8 mouse cellular contexts compared by ENCODE assay signal in the genomic region with DNA sequence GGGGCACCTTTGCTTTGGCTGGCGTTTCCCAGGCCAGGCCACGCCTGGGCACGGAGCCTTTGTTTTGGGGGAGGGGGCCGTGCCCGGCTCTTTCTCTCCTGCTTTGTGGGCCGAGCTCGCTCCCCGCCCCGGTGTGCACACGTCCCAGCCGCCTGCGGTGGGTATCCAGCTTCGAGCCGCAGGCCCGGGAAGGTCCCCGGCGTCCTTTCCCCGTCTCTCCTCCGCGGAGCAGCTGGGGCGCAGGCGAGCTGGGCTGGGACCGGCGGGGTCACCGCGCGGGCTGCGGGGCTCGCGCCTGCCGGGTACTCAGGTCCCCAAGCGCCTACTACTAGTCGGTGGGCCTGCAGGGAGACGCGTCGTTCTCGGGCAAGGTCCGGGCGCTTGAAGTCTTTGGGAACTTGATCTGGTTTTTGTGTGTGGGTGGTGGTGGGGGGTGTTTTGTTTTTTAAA. TPM values are rescaled to one million over a fixed set of nuclear protein-coding genes. Genes with fewer than 3 reads are reported as not detected.
A peak's percentile ranks its signal among the peaks of the same experiment; 100 is the strongest.
DNase-seq lines count a peak whose midpoint lies in the region; ATAC-seq and TF ChIP-seq lines count a peak whose summit lies in the region.

No protein-coding gene starts in this region.

- H3K4me2 ChIP-seq in heart, embryonic 15.5 days, result peak overlapping the region; percentile 71

- no peak for TF ChIP-seq POLR2A in MEL (IDR thresholded peaks at IDR 0.05; ENCODE audit: control insufficient read depth in 1 of 2, insufficient read depth in 1 of 2, low read depth in 1 of 2, low read length in 2 of 2, poor library complexity in 1 of 2)

- no peak for DNase-seq in heart, adult 9 months (ENCODE audit: low spot score in 2 of 2)
- DNase-seq in MEL (ENCODE audit: low read depth, low spot score), result no peak
- DNase-seq in hindbrain, embryonic 10.5 days (ENCODE audit: low spot score), result no peak
- no peak for DNase-seq in right cerebral cortex, postnatal 4 days
- no peak for DNase-seq in urinary bladder, adult 2 months (ENCODE audit: low spot score)
- DNase-seq in right cerebral cortex, postnatal 10 days (ENCODE audit: low spot score in 2 of 2), result no peak

- peak overlapping the region; percentile 92 for H3K27ac ChIP-seq in heart, embryonic 15.5 days
- H3K27ac ChIP-seq in MEL (ENCODE audit: control insufficient read depth, low read depth, low read length), result peak overlapping the region; percentile 72
- peak overlapping the region; percentile 99 for H3K27ac ChIP-seq in hindbrain, embryonic 10.5 days

- peaks cover 15% of the 10 kb centered on the region for H3K36me3 ChIP-seq in heart, embryonic 15.5 days
- peaks cover 0 to 12% of the 10 kb centered on the region in 2 experiments; a peak in 3 of 4 replicates for H3K36me3 ChIP-seq in MEL (ENCODE audit: control insufficient read depth in 1 of 2, insufficient read depth in 2 of 2, low read length in 2 of 2)
- peaks cover 30% of the 10 kb centered on the region for H3K36me3 ChIP-seq in hindbrain, embryonic 10.5 days

- ATAC-seq in heart, embryonic 15.5 days (replicated peaks; ENCODE audit: insufficient number of reproducible peaks, insufficient read depth, low FRiP score, low read depth), result peak; percentile 73
- peak; percentile 17 for ATAC-seq in megakaryocyte progenitor cell, adult 5-6 weeks (replicated peaks; ENCODE audit: poor library complexity)

- H3K79me2 ChIP-seq in MEL (ENCODE audit: control insufficient read depth, insufficient read depth, low read length, poor library complexity), result peaks cover 30% of the 10 kb centered on the region

- TF ChIP-seq RAD21 in MEL (IDR thresholded peaks at IDR 0.05; ENCODE audit: low read depth, low read length), result no peak

- H3K9ac ChIP-seq in heart, embryonic 15.5 days, result peak overlapping the region; percentile 94
- peak overlapping the region; percentile 90 for H3K9ac ChIP-seq in MEL (ENCODE audit: control insufficient read depth, low read depth, low read length, poor library complexity, severe bottlenecking)

- TF ChIP-seq CTCF in MEL (IDR thresholded peaks at IDR 0.05 in 2 of 3, conservative IDR thresholded peaks at IDR 0.05 in 1 of 3; ENCODE audit: control insufficient read depth in 1 of 3, insufficient read depth in 1 of 3, low read depth in 2 of 3, low read length in 3 of 3, poor library complexity in 1 of 3, severe bottlenecking in 1 of 3), result no peak

- peaks cover 9% of the 10 kb centered on the region; the same call in 1 of the 2 replicates for H3K27me3 ChIP-seq in heart, embryonic 15.5 days
- no peaks in the 10 kb centered on the region for H3K27me3 ChIP-seq in MEL (ENCODE audit: control insufficient read depth in 1 of 2, insufficient read depth in 2 of 2, low read length in 2 of 2)
- H3K27me3 ChIP-seq in hindbrain, embryonic 10.5 days (ENCODE audit: insufficient read depth, poor library complexity, severe bottlenecking), result peaks cover 28% of the 10 kb centered on the region

- peaks cover 14% of the 10 kb centered on the region for H3K4me1 ChIP-seq in heart, embryonic 15.5 days (replicated peaks)
- 0 out of 4 replicates have a peak, but pooled peaks cover 0 to 6% of the 10 kb centered on the region in 2 experiments for H3K4me1 ChIP-seq in MEL (ENCODE audit: control insufficient read depth in 1 of 2, insufficient read depth in 2 of 2, low read length in 2 of 2)
- peaks cover 21% of the 10 kb centered on the region for H3K4me1 ChIP-seq in hindbrain, embryonic 10.5 days (replicated peaks)

- TF ChIP-seq EP300 in MEL (IDR thresholded peaks at IDR 0.05; ENCODE audit: low read depth in 1 of 2, low read length in 2 of 2), result no peak

- H3K9me3 ChIP-seq in heart, embryonic 15.5 days (replicated peaks), result no peaks in the 10 kb centered on the region
- H3K9me3 ChIP-seq in MEL (replicated peaks; ENCODE audit: insufficient read depth, low read length), result no peaks in the 10 kb centered on the region
- H3K9me3 ChIP-seq in hindbrain, embryonic 10.5 days, result no peaks in the 10 kb centered on the region

- WGBS in heart, embryonic 15.5 days, result under 1% methylated on average over 36 of the region's 39 CpGs
- under 1% methylated on average over 39 of the region's 39 CpGs for WGBS in hindbrain, embryonic 10.5 days

- H3K4me3 ChIP-seq in heart, embryonic 15.5 days, result peak overlapping the region; percentile 93
- H3K4me3 ChIP-seq in MEL (ENCODE audit: control insufficient read depth in 1 of 2, insufficient read depth in 1 of 2, low read depth in 2 of 2, low read length in 2 of 2), result peak overlapping the region; percentile 66 to 95
- H3K4me3 ChIP-seq in hindbrain, embryonic 10.5 days, result peak overlapping the region; percentile 96

TF ChIP-seq in MEL, 35 proteins besides CTCF, POLR2A, EP300 and RAD21 (continues in another document):
- TF ChIP-seq HCFC1 (IDR thresholded peaks at IDR 0.05; ENCODE audit: low read depth, low read length) (no peak), NRF1 (IDR thresholded peaks at IDR 0.05; ENCODE audit: insufficient read depth, low read depth, low read length, poor library complexity, severe bottlenecking) (no peak), MAX (IDR thresholded peaks at IDR 0.05; ENCODE audit: low read length) (no peak), MXI1 (IDR thresholded peaks at IDR 0.05; ENCODE audit: low read depth, low read length) (peak; percentile 41; the same call in 1 of the 2 replicates), POLR2AphosphoS2 (IDR thresholded peaks at IDR 0.05; ENCODE audit: low read length) (no peak), GATA1 (IDR thresholded peaks at IDR 0.05; ENCODE audit: low read depth, low read length) (no peak), ELF1 (IDR thresholded peaks at IDR 0.05; ENCODE audit: low read depth, low read length) (no peak), TCF12 (IDR thresholded peaks at IDR 0.05; ENCODE audit: low read depth, low read length) (no peak), CHD2 (IDR thresholded peaks at IDR 0.05; ENCODE audit: low read length) (no peak), KAT2A (conservative IDR thresholded peaks at IDR 0.05; ENCODE audit: low read depth, low read length) (no peak), UBTF (IDR thresholded peaks at IDR 0.05; ENCODE audit: borderline replicate concordance, insufficient read depth, low read depth, low read length) (no peak), MAFK (IDR thresholded peaks at IDR 0.05; ENCODE audit: borderline replicate concordance, low read depth, low read length) (no peak), MAZ (IDR thresholded peaks at IDR 0.05; ENCODE audit: low read depth, low read length) (0 out of 2 replicates have a peak, but pooled peaks have one; percentile 10)

RNA-seq across cellular contexts. Expression of a gene that starts 0.4 kb away (rescaled TPM):
- 48.7 and 57.5 TPM in 2 replicates for polyA plus RNA-seq in heart, embryonic 15.5 days (2015; fragmentation: Nextera tagmentation; extraction: Ambion mirVana)
- total RNA-seq in MEL (2012; rRNA removed), result 50.0 and 56.0 TPM in 2 replicates
- polyA plus RNA-seq in MEL (2012; ENCODE audit: insufficient read depth in 1 of 2, insufficient read length in 2 of 2, low read depth in 1 of 2, low replicate concordance in 2 of 2, missing spikeins in 1 of 2), result 10 to 100 TPM in 1 of 2 experiments, not detected in 1; 55.0 TPM
- polyA plus RNA-seq in hindbrain, embryonic 10.5 days (2016; fragmentation: Nextera tagmentation; extraction: Ambion mirVana), result 143 and 159 TPM in 2 replicates
- total RNA-seq in megakaryocyte progenitor cell, adult 5-6 weeks (2015), result 16.3 and 17.1 TPM in 2 replicates
- total RNA-seq in megakaryocyte progenitor cell, adult 5-6 weeks (2017), result 61.3 and 64.3 TPM in 2 replicates
- 68.7 and 73.4 TPM in 2 replicates for polyA plus RNA-seq in urinary bladder, adult 2 months (2012; rRNA removed)

RNA-seq across cellular contexts. Expression of a gene that starts 7.2 kb away (rescaled TPM):
- 2.7 and 3.1 TPM in 2 replicates for polyA plus RNA-seq in heart, embryonic 15.5 days (2015; fragmentation: Nextera tagmentation; extraction: Ambion mirVana)
- 0.49 and 0.50 TPM in 2 replicates for total RNA-seq in MEL (2012; rRNA removed)
- polyA plus RNA-seq in MEL (2012; ENCODE audit: insufficient read depth in 1 of 2, insufficient read length in 2 of 2, low read depth in 1 of 2, low replicate concordance in 2 of 2, missing spikeins in 1 of 2), result 1 to 10 TPM in 1 of 2 experiments, not detected in 1; 1.4 TPM
- polyA plus RNA-seq in hindbrain, embryonic 10.5 days (2016; fragmentation: Nextera tagmentation; extraction: Ambion mirVana), result 9.7 and 10.1 TPM in 2 replicates
- total RNA-seq in megakaryocyte progenitor cell, adult 5-6 weeks (2015), result 0.42 and 0.67 TPM in 2 replicates
- total RNA-seq in megakaryocyte progenitor cell, adult 5-6 weeks (2017), result 1.9 and 3.8 TPM in 2 replicates
- 5.4 and 8.4 TPM in 2 replicates for polyA plus RNA-seq in urinary bladder, adult 2 months (2012; rRNA removed)

RNA-seq across cellular contexts. Expression of a gene that starts 22.8 kb away (rescaled TPM):
- 1.00 and 5.3 TPM in 2 replicates for polyA plus RNA-seq in heart, embryonic 15.5 days (2015; fragmentation: Nextera tagmentation; extraction: Ambion mirVana)
- 31.0 and 31.5 TPM in 2 replicates for total RNA-seq in MEL (2012; rRNA removed)
- 10 to 100 TPM in 1 of 2 experiments, not detected in 1; 41.2 TPM for polyA plus RNA-seq in MEL (2012; ENCODE audit: insufficient read depth in 1 of 2, insufficient read length in 2 of 2, low read depth in 1 of 2, low replicate concordance in 2 of 2, missing spikeins in 1 of 2)
- 0.82 and 0.98 TPM in 2 replicates for polyA plus RNA-seq in hindbrain, embryonic 10.5 days (2016; fragmentation: Nextera tagmentation; extraction: Ambion mirVana)
- 30.2 and 31.7 TPM in 2 replicates for total RNA-seq in megakaryocyte progenitor cell, adult 5-6 weeks (2015)
- 68.0 and 70.5 TPM in 2 replicates for total RNA-seq in megakaryocyte progenitor cell, adult 5-6 weeks (2017)
- polyA plus RNA-seq in urinary bladder, adult 2 months (2012; rRNA removed), result 4.2 and 5.0 TPM in 2 replicates

RNA-seq across cellular contexts. Expression of a gene that starts 25.8 kb away (rescaled TPM):
- 63.5 and 66.2 TPM in 2 replicates for polyA plus RNA-seq in heart, embryonic 15.5 days (2015; fragmentation: Nextera tagmentation; extraction: Ambion mirVana)
- 0.31 and 0.42 TPM in 2 replicates for total RNA-seq in MEL (2012; rRNA removed)
- polyA plus RNA-seq in MEL (2012; ENCODE audit: insufficient read depth in 1 of 2, insufficient read length in 2 of 2, low read depth in 1 of 2, low replicate concordance in 2 of 2, missing spikeins in 1 of 2), result 1 to 10 TPM in 1 of 2 experiments, not detected in 1; 1.8 TPM
- 22.2 and 28.7 TPM in 2 replicates for polyA plus RNA-seq in hindbrain, embryonic 10.5 days (2016; fragmentation: Nextera tagmentation; extraction: Ambion mirVana)
- total RNA-seq in megakaryocyte progenitor cell, adult 5-6 weeks (2015), result 0.15 and 0.44 TPM in 2 replicates
- 0.68 TPM in 1 of 2 replicates, not detected in the other for total RNA-seq in megakaryocyte progenitor cell, adult 5-6 weeks (2017)
- 76.3 and 79.2 TPM in 2 replicates for polyA plus RNA-seq in urinary bladder, adult 2 months (2012; rRNA removed)

RNA-seq across cellular contexts. Expression of a gene that starts 41.6 kb away (rescaled TPM):
- polyA plus RNA-seq in heart, embryonic 15.5 days (2015; fragmentation: Nextera tagmentation; extraction: Ambion mirVana), result 0.26 and 1.2 TPM in 2 replicates
- 0.04 TPM in 1 of 2 replicates, not detected in the other for total RNA-seq in MEL (2012; rRNA removed)
- polyA plus RNA-seq in MEL (2012; ENCODE audit: insufficient read depth in 1 of 2, insufficient read length in 2 of 2, low read depth in 1 of 2, low replicate concordance in 2 of 2, missing spikeins in 1 of 2), result under 1 TPM in 1 of 2 experiments, not detected in 1; 0.15 TPM
- polyA plus RNA-seq in hindbrain, embryonic 10.5 days (2016; fragmentation: Nextera tagmentation; extraction: Ambion mirVana), result 1.5 and 1.7 TPM in 2 replicates
- 0.15 and 0.49 TPM in 2 replicates for total RNA-seq in megakaryocyte progenitor cell, adult 5-6 weeks (2015)
- 0.37 and 0.84 TPM in 2 replicates for total RNA-seq in megakaryocyte progenitor cell, adult 5-6 weeks (2017)
- 35.1 and 39.2 TPM in 2 replicates for polyA plus RNA-seq in urinary bladder, adult 2 months (2012; rRNA removed)
